Mouse (Mus musculus): ENCODE measurements around the gene Stk38l. TPM values are rescaled to one million over a fixed set of nuclear protein-coding genes. Genes with fewer than 3 reads are reported as not detected.

Stk38l gene
- polyA plus RNA-seq, 1 experiment from 2014 or later = 21.8 TPM

GRCm38 (mm10) chr6:146755679-146756078 is 30.9 kb downstream of the Stk38l start:
- H3K36me3 ChIP-seq (ENCODE audit: control insufficient read depth, insufficient read depth, low read length) = peaks cover 9% of the 10 kb centered on the region; the same call in 1 of the 2 replicates
- no peak overlapping the region for H3K27ac ChIP-seq (ENCODE audit: low read depth)
- no peak overlapping the region for H3K9ac ChIP-seq (ENCODE audit: low read length)
- WGBS = 92% methylated on average over 4 of the region's 4 CpGs
- peaks cover 10% of the 10 kb centered on the region for H3K4me1 ChIP-seq (replicated peaks; ENCODE audit: control insufficient read depth, insufficient read depth, low read length)
- H3K4me2 ChIP-seq (ENCODE audit: low read length) = no peak overlapping the region
- H3K9me3 ChIP-seq (ENCODE audit: control insufficient read depth, low read length) = no peaks in the 10 kb centered on the region
- DNase-seq (ENCODE audit: low spot score) (no peak), ATAC-seq (replicated peaks; ENCODE audit: low FRiP score, low TSS enrichment, low read depth) (no peak)
- no peak overlapping the region for H3K4me3 ChIP-seq (ENCODE audit: low read depth, low read length)
- H3K27me3 ChIP-seq (replicated peaks; ENCODE audit: control insufficient read depth, insufficient read depth, low read length) = no peaks in the 10 kb centered on the region

GRCm38 (mm10) chr6:146759027-146759426 is 34.2 kb downstream of the Stk38l start:
- 93% methylated on average over 2 of the region's 2 CpGs for WGBS
- no peaks in the 10 kb centered on the region for H3K9me3 ChIP-seq (ENCODE audit: control insufficient read depth, low read length)
- peaks cover under 1% of the 10 kb centered on the region; the same call in 1 of the 2 replicates for H3K4me1 ChIP-seq (replicated peaks; ENCODE audit: control insufficient read depth, insufficient read depth, low read length)
- H3K27ac ChIP-seq (ENCODE audit: low read depth) = no peak overlapping the region
- DNase-seq (ENCODE audit: low spot score) (no peak), ATAC-seq (replicated peaks; ENCODE audit: low FRiP score, low TSS enrichment, low read depth) (no peak)
- no peak overlapping the region for H3K4me3 ChIP-seq (ENCODE audit: low read depth, low read length)
- no peak overlapping the region for H3K4me2 ChIP-seq (ENCODE audit: low read length)
- no peak overlapping the region for H3K9ac ChIP-seq (ENCODE audit: low read length)
- H3K27me3 ChIP-seq (replicated peaks; ENCODE audit: control insufficient read depth, insufficient read depth, low read length) = no peaks in the 10 kb centered on the region
- peaks cover 9% of the 10 kb centered on the region; the same call in 1 of the 2 replicates for H3K36me3 ChIP-seq (ENCODE audit: control insufficient read depth, insufficient read depth, low read length)

- ATAC-seq (replicated peaks; ENCODE audit: low FRiP score, low TSS enrichment, low read depth) = no peak
- 97% methylated on average over 2 of the region's 2 CpGs for WGBS
These were observed 35.2 kb downstream of the Stk38l start for GRCm38 (mm10) chr6:146760022-146760421.

GRCm38 (mm10) chr6:146760736-146761135 is 35.9 kb downstream of the Stk38l start:
- no peak for ATAC-seq (replicated peaks; ENCODE audit: low FRiP score, low TSS enrichment, low read depth)
- Histone ChIP-seq H3K4me2 (ENCODE audit: low read length) (no peak overlapping the region), H3K36me3 (ENCODE audit: control insufficient read depth, insufficient read depth, low read length) (peaks cover 9% of the 10 kb centered on the region; the same call in 1 of the 2 replicates), H3K27ac (ENCODE audit: low read depth) (no peak overlapping the region), H3K9me3 (ENCODE audit: control insufficient read depth, low read length) (no peaks in the 10 kb centered on the region), H3K4me3 (ENCODE audit: low read depth, low read length) (no peak overlapping the region), H3K9ac (ENCODE audit: low read length) (no peak overlapping the region), H3K4me1 (replicated peaks; ENCODE audit: control insufficient read depth, insufficient read depth, low read length) (no peaks in the 10 kb centered on the region), H3K27me3 (replicated peaks; ENCODE audit: control insufficient read depth, insufficient read depth, low read length) (no peaks in the 10 kb centered on the region)
- DNase-seq (ENCODE audit: low spot score) = no peak
- WGBS = 72% methylated on average over 4 of the region's 4 CpGs

More at GRCm38 (mm10) chr6:146760022-146760421, 35.2 kb downstream of the Stk38l start:
- no peaks in the 10 kb centered on the region for H3K4me1 ChIP-seq (replicated peaks; ENCODE audit: control insufficient read depth, insufficient read depth, low read length)
- H3K4me2 ChIP-seq (ENCODE audit: low read length) = no peak overlapping the region
- no peak overlapping the region for H3K9ac ChIP-seq (ENCODE audit: low read length)
- no peaks in the 10 kb centered on the region for H3K27me3 ChIP-seq (replicated peaks; ENCODE audit: control insufficient read depth, insufficient read depth, low read length)
- no peak overlapping the region for H3K27ac ChIP-seq (ENCODE audit: low read depth)
- H3K4me3 ChIP-seq (ENCODE audit: low read depth, low read length) = no peak overlapping the region
- no peak for DNase-seq (ENCODE audit: low spot score)
- no peaks in the 10 kb centered on the region for H3K9me3 ChIP-seq (ENCODE audit: control insufficient read depth, low read length)
- peaks cover 9% of the 10 kb centered on the region; the same call in 1 of the 2 replicates for H3K36me3 ChIP-seq (ENCODE audit: control insufficient read depth, insufficient read depth, low read length)

- no peaks in the 10 kb centered on the region for H3K4me1 ChIP-seq (replicated peaks; ENCODE audit: control insufficient read depth, insufficient read depth, low read length)
- H3K27ac ChIP-seq (ENCODE audit: low read depth) = no peak overlapping the region
- no peaks in the 10 kb centered on the region for H3K27me3 ChIP-seq (replicated peaks; ENCODE audit: control insufficient read depth, insufficient read depth, low read length)
- peaks cover 16% of the 10 kb centered on the region for H3K36me3 ChIP-seq (ENCODE audit: control insufficient read depth, insufficient read depth, low read length)
- no peak overlapping the region for H3K4me3 ChIP-seq (ENCODE audit: low read depth, low read length)
- no peak for ATAC-seq (replicated peaks; ENCODE audit: low FRiP score, low TSS enrichment, low read depth)
- DNase-seq (ENCODE audit: low spot score) = peak; percentile 55
- H3K9me3 ChIP-seq (ENCODE audit: control insufficient read depth, low read length) = no peaks in the 10 kb centered on the region
- H3K9ac ChIP-seq (ENCODE audit: low read length) = no peak overlapping the region
- 53% methylated on average over 5 of the region's 5 CpGs for WGBS
- H3K4me2 ChIP-seq (ENCODE audit: low read length) = no peak overlapping the region
These were observed 37.6 kb downstream of the Stk38l start for GRCm38 (mm10) chr6:146762264-146762898.

GRCm38 (mm10) chr6:146764593-146764992 is 39.8 kb downstream of the Stk38l start:
- Histone ChIP-seq H3K27me3 (replicated peaks; ENCODE audit: control insufficient read depth, insufficient read depth, low read length) (no peaks in the 10 kb centered on the region), H3K27ac (ENCODE audit: low read depth) (no peak overlapping the region), H3K9ac (ENCODE audit: low read length) (no peak overlapping the region), H3K36me3 (ENCODE audit: control insufficient read depth, insufficient read depth, low read length) (peaks cover 25% of the 10 kb centered on the region), H3K4me2 (ENCODE audit: low read length) (no peak overlapping the region), H3K4me3 (ENCODE audit: low read depth, low read length) (no peak overlapping the region), H3K9me3 (ENCODE audit: control insufficient read depth, low read length) (no peaks in the 10 kb centered on the region), H3K4me1 (replicated peaks; ENCODE audit: control insufficient read depth, insufficient read depth, low read length) (no peaks in the 10 kb centered on the region)
- WGBS = 41% methylated on average over 2 of the region's 2 CpGs
- no peak for ATAC-seq (replicated peaks; ENCODE audit: low FRiP score, low TSS enrichment, low read depth)
- no peak for DNase-seq (ENCODE audit: low spot score)

- WGBS = 72% methylated on average over 4 of the region's 4 CpGs
These were observed 40.5 kb downstream of the Stk38l start for GRCm38 (mm10) chr6:146765270-146765669.

GRCm38 (mm10) chr6:146768813-146769404 is 44.1 kb downstream of the Stk38l start:
- no peaks in the 10 kb centered on the region for H3K27me3 ChIP-seq (replicated peaks; ENCODE audit: control insufficient read depth, insufficient read depth, low read length)
- DNase-seq (ENCODE audit: low spot score) (peak; percentile 27), ATAC-seq (replicated peaks; ENCODE audit: low FRiP score, low TSS enrichment, low read depth) (no peak)
- peaks cover 50% of the 10 kb centered on the region for H3K36me3 ChIP-seq (ENCODE audit: control insufficient read depth, insufficient read depth, low read length)
- no peak overlapping the region for H3K4me3 ChIP-seq (ENCODE audit: low read depth, low read length)
- no peaks in the 10 kb centered on the region for H3K4me1 ChIP-seq (replicated peaks; ENCODE audit: control insufficient read depth, insufficient read depth, low read length)
- no peaks in the 10 kb centered on the region for H3K9me3 ChIP-seq (ENCODE audit: control insufficient read depth, low read length)
- H3K9ac ChIP-seq (ENCODE audit: low read length) = no peak overlapping the region
- WGBS = 92% methylated on average over 10 of the region's 10 CpGs
- no peak overlapping the region for H3K27ac ChIP-seq (ENCODE audit: low read depth)
- H3K4me2 ChIP-seq (ENCODE audit: low read length) = no peak overlapping the region

More at GRCm38 (mm10) chr6:146765270-146765669, 40.5 kb downstream of the Stk38l start:
- ATAC-seq (replicated peaks; ENCODE audit: low FRiP score, low TSS enrichment, low read depth) (no peak), DNase-seq (ENCODE audit: low spot score) (no peak)
- Histone ChIP-seq H3K4me2 (ENCODE audit: low read length) (no peak overlapping the region), H3K27me3 (replicated peaks; ENCODE audit: control insufficient read depth, insufficient read depth, low read length) (no peaks in the 10 kb centered on the region), H3K9ac (ENCODE audit: low read length) (no peak overlapping the region), H3K36me3 (ENCODE audit: control insufficient read depth, insufficient read depth, low read length) (peaks cover 27% of the 10 kb centered on the region), H3K9me3 (ENCODE audit: control insufficient read depth, low read length) (no peaks in the 10 kb centered on the region), H3K27ac (ENCODE audit: low read depth) (no peak overlapping the region), H3K4me1 (replicated peaks; ENCODE audit: control insufficient read depth, insufficient read depth, low read length) (no peaks in the 10 kb centered on the region), H3K4me3 (ENCODE audit: low read depth, low read length) (no peak overlapping the region)
